Mouse (Mus musculus): ENCODE results near the gene Mllt6.

Mllt6 gene

GRCm38 (mm10) chr11:97713896-97714295, 50.7 kb downstream of the Mllt6 start:
- in situ Hi-C loops (cut with MboI, MseI), result no loop called here

GRCm38 (mm10) chr11:97714356-97714755, 51.1 kb downstream of the Mllt6 start:
- in situ Hi-C loops (cut with MboI, MseI), result no loop called here

GRCm38 (mm10) chr11:97714784-97715760, 51.9 kb downstream of the Mllt6 start:
- in situ Hi-C loops (cut with MboI, MseI), result no loop called here

GRCm38 (mm10) chr11:97716021-97716420, 52.8 kb downstream of the Mllt6 start:
- in situ Hi-C loops (cut with MboI, MseI), result no loop called here

- in situ Hi-C loops (cut with MboI, MseI), result no loop called here
Observed at GRCm38 (mm10) chr11:97717369-97718280, 54.4 kb downstream of the Mllt6 start.

- in situ Hi-C loops (cut with MboI, MseI), result no loop called here
Observed at GRCm38 (mm10) chr11:97718281-97718860, 55.2 kb downstream of the Mllt6 start.

- in situ Hi-C loops (cut with MboI, MseI), result no loop called here
Observed at GRCm38 (mm10) chr11:97719041-97719440, 55.8 kb downstream of the Mllt6 start.

GRCm38 (mm10) chr11:97721338-97721737, 58.1 kb downstream of the Mllt6 start:
- in situ Hi-C loops (cut with MboI, MseI), result no loop called here

- in situ Hi-C loops (cut with MboI, MseI), result no loop called here
Observed at GRCm38 (mm10) chr11:97723709-97724108, 60.5 kb downstream of the Mllt6 start.

- in situ Hi-C loops (cut with MboI, MseI), result no loop called here
Observed at GRCm38 (mm10) chr11:97728311-97728710, 65.1 kb downstream of the Mllt6 start.

- in situ Hi-C loops (cut with MboI, MseI), result no loop called here
Observed at GRCm38 (mm10) chr11:97728730-97729129, 65.5 kb downstream of the Mllt6 start.

GRCm38 (mm10) chr11:97733689-97734088, 70.5 kb downstream of the Mllt6 start:
- in situ Hi-C loops (cut with MboI, MseI), result no loop called here

- in situ Hi-C loops (cut with MboI, MseI), result loop anchor here in 1 of 2 experiments (5.0 kb wide), 1 partner anchor 33 kb away; the partner anchor contains the start of genes Pcgf2 and Psmb3
Observed at GRCm38 (mm10) chr11:97734810-97735209, 71.6 kb downstream of the Mllt6 start.
